Mouse (Mus musculus) midbrain, postnatal 0 days (tissue): ENCODE results near the gene Cnot3. TPM values are rescaled to one million over a fixed set of nuclear protein-coding genes. Genes with fewer than 3 reads are reported as not detected.
A peak's percentile ranks its signal among the peaks of the same experiment; 100 is the strongest.

Experiments used
- ATAC-seq: fragments of 200-750 bp; cut with Nextera tagmentation; 2 replicates; pipeline ENCODE4 v1.8.0; 2017; ENCODE audit warnings: moderate number of reproducible peaks, mild to moderate bottlenecking, moderate TSS enrichment, moderate library complexity; ENCODE audit not compliant: low FRiP score
- DNase-seq: peaks from one replicate; pipeline ENCODE4 v3.0.0-alpha.2; 2015; ENCODE audit warnings: low spot score
- H3K27ac ChIP-seq: fragments of 300-500 bp; sonication (generic); 2 replicates; pipeline ENCODE4 v1.5.1; 2014; ENCODE audit warnings: low read depth, mild to moderate bottlenecking, low read length, mixed read lengths
- H3K27me3 ChIP-seq: fragments of 300-500 bp; sonication (generic); 2 replicates; pipeline ENCODE4 v1.6.1; 2014; ENCODE audit warnings: low read length, control low read depth, mixed read lengths; ENCODE audit not compliant: insufficient read depth
- H3K36me3 ChIP-seq: fragments of 300-500 bp; sonication (generic); 2 replicates; pipeline ENCODE4 v1.6.1; 2014; ENCODE audit warnings: low read length, control low read depth, mixed read lengths; ENCODE audit not compliant: insufficient read depth
- H3K4me1 ChIP-seq: fragments of 300-500 bp; sonication (generic); 2 replicates; pipeline ENCODE4 v1.6.1; 2014; ENCODE audit warnings: mild to moderate bottlenecking, control low read depth, antibody characterized with exemption, low read length, mixed read lengths; ENCODE audit not compliant: insufficient read depth
- H3K4me2 ChIP-seq: fragments of 300-500 bp; sonication (generic); 2 replicates; pipeline ENCODE4 v1.6.1; 2014; ENCODE audit warnings: low read depth, mild to moderate bottlenecking, low read length, mixed read lengths; ENCODE audit not compliant: poor library complexity, severe bottlenecking
- H3K4me3 ChIP-seq: fragments of 300-500 bp; sonication (generic); 2 replicates; pipeline ENCODE4 v1.5.1; 2014; ENCODE audit warnings: low read depth, mild to moderate bottlenecking, low read length, moderate library complexity
- H3K9ac ChIP-seq: fragments of 300-500 bp; sonication (generic); replicated peaks from 2 replicates; pipeline ENCODE4 v1.6.1; 2014; ENCODE audit warnings: mild to moderate bottlenecking, low read length, moderate library complexity, mixed read lengths; ENCODE audit not compliant: poor library complexity, severe bottlenecking
- H3K9me3 ChIP-seq: fragments of 300-500 bp; sonication (generic); 2 replicates; pipeline ENCODE4 v1.6.1; 2016; ENCODE audit warnings: low read length, control low read depth
- CTCF ChIP-seq: IDR thresholded peaks from 2 replicates; pipeline ENCODE4 v1.5.1; 2016; ENCODE audit warnings: antibody characterized with exemption, mild to moderate bottlenecking
- WGBS: fragments of 180-500 bp; shearing (Covaris S2); extraction: QIAGEN DNeasy Blood & Tissue Kit; methylation state at CpG from one replicate; pipeline ENCODE4 v1.1.7; 2014; 5-methylcytosine and 5-hydroxymethylcytosine counted together
- polyA plus RNA-seq: library from polyadenylated mRNA; unstranded; fragments of >200 nt; fragmentation: Nextera tagmentation; extraction: Ambion mirVana; gene quantifications from 2 replicates; pipeline ENCODE4 v1.2.1, GENCODE M21; 2015
- total RNA-seq: library from RNA; depleted of rRNA; stranded (reverse); fragments of >200 nt; gene quantifications from 2 replicates; pipeline ENCODE4 v1.2.3, GENCODE M21; 2014

Gene Cnot3
- total and polyA plus RNA-seq, 2 experiments from 2014 or later = 23.3 to 32.6 TPM

- H3K4me1 ChIP-seq = no peaks in the 10 kb centered on the region
- peaks cover 74% of the 10 kb centered on the region for H3K36me3 ChIP-seq
- H3K4me2 ChIP-seq = no peak overlapping the region
- DNase-seq = no peak
- no peak overlapping the region for H3K27ac ChIP-seq
- H3K9me3 ChIP-seq = no peaks in the 10 kb centered on the region
- H3K9ac ChIP-seq = no peak overlapping the region
- no peak overlapping the region for H3K4me3 ChIP-seq
- 95% methylated on average over 14 of the region's 14 CpGs for WGBS
- H3K27me3 ChIP-seq = no peaks in the 10 kb centered on the region
- no peak for TF ChIP-seq CTCF
- ATAC-seq = no peak
Measured at GRCm38 (mm10) chr7:3658578-3658977, 13.5 kb downstream of the Cnot3 start.

GRCm38 (mm10) chr7:3664524-3665214 is 19.6 kb downstream of the Cnot3 start:
- H3K4me2 ChIP-seq = peak overlapping the region; percentile 82
- H3K36me3 ChIP-seq = peaks cover 24% of the 10 kb centered on the region
- H3K9me3 ChIP-seq = no peaks in the 10 kb centered on the region
- WGBS = 31% methylated on average over 15 of the region's 15 CpGs
- TF ChIP-seq CTCF = no peak
- H3K9ac ChIP-seq = peak overlapping the region; percentile 70
- H3K27ac ChIP-seq = peak overlapping the region; percentile 72
- H3K4me3 ChIP-seq = peak overlapping the region; percentile 64
- peak; percentile 10 for DNase-seq
- no peaks in the 10 kb centered on the region for H3K27me3 ChIP-seq
- peak; percentile 15; the same call in 1 of the 2 replicates for ATAC-seq
- H3K4me1 ChIP-seq = peaks cover 5% of the 10 kb centered on the region; the same call in 1 of the 2 replicates

GRCm38 (mm10) chr7:3665215-3666114 is 20.4 kb downstream of the Cnot3 start, which contains the start of gene Leng1:
Gene Leng1 (minus strand): TSS chr7:3665840.
- H3K9ac ChIP-seq = peak within 1 kb of the TSS; percentile 70
- H3K27me3 ChIP-seq = no peaks in the 10 kb centered on the region
- H3K9me3 ChIP-seq = no peaks in the 10 kb centered on the region
- peaks cover 5% of the 10 kb centered on the region; the same call in 1 of the 2 replicates for H3K4me1 ChIP-seq
- DNase-seq = peak; percentile 99
- peak within 1 kb of the TSS; percentile 72 for H3K27ac ChIP-seq
- peaks cover 16% of the 10 kb centered on the region for H3K36me3 ChIP-seq
- peak within 1 kb of the TSS; percentile 82 for H3K4me2 ChIP-seq
- 4% methylated on average over 45 of the region's 45 CpGs for WGBS
- peak; percentile 98 for ATAC-seq
- H3K4me3 ChIP-seq = peak within 1 kb of the TSS; percentile 64
- no peak for TF ChIP-seq CTCF

GRCm38 (mm10) chr7:3666921-3667391 is 21.9 kb downstream of the Cnot3 start:
- Histone ChIP-seq H3K9ac (no peak overlapping the region), H3K27ac (no peak overlapping the region), H3K27me3 (no peaks in the 10 kb centered on the region), H3K36me3 (peaks cover 8% of the 10 kb centered on the region; the same call in 1 of the 2 replicates), H3K4me2 (no peak overlapping the region), H3K9me3 (no peaks in the 10 kb centered on the region), H3K4me3 (no peak overlapping the region), H3K4me1 (peaks cover 5% of the 10 kb centered on the region; the same call in 1 of the 2 replicates)
- DNase-seq = no peak
- peak; percentile 40 for TF ChIP-seq CTCF
- WGBS = 20% methylated on average over 14 of the region's 14 CpGs
- ATAC-seq = no peak

GRCm38 (mm10) chr7:3674507-3675227 is 29.6 kb downstream of the Cnot3 start:
- H3K4me2 ChIP-seq = no peak overlapping the region
- H3K27me3 ChIP-seq = no peaks in the 10 kb centered on the region
- no peak overlapping the region for H3K27ac ChIP-seq
- peak; percentile 91 for TF ChIP-seq CTCF
- DNase-seq (peak; percentile 89), ATAC-seq (peak; percentile 85)
- 72% methylated on average over 10 of the region's 10 CpGs for WGBS
- H3K4me1 ChIP-seq = no peaks in the 10 kb centered on the region
- no peak overlapping the region for H3K9ac ChIP-seq
- H3K9me3 ChIP-seq = no peaks in the 10 kb centered on the region
- peaks cover 8% of the 10 kb centered on the region; the same call in 1 of the 2 replicates for H3K36me3 ChIP-seq
- no peak overlapping the region for H3K4me3 ChIP-seq
